Mouse (Mus musculus) common myeloid progenitor, adult 5-6 weeks (primary cell): ENCODE data around the gene Neu4. TPM values are rescaled to one million over a fixed set of nuclear protein-coding genes. Genes with fewer than 3 reads are reported as not detected.
"Not testable (repeated sequence)": the region's sequence is repeated elsewhere in the genome, so short reads cannot be mapped to it uniquely, and the experiment has no call there.

Experiments
- ATAC-seq: replicated peaks from 2 replicates; pipeline ENCODE4 v1.8.0; 2016; ENCODE audit warnings: low read depth, mild to moderate bottlenecking, moderate TSS enrichment, inconsistent platforms; ENCODE audit not compliant: poor library complexity, severe bottlenecking
- total RNA-seq: library from RNA; stranded (forward); fragments of 200-1000, 187-1606 nt; gene quantifications from 2 replicates; pipeline ENCODE4 v1.2.3, GENCODE M21; 2017

Neu4 gene
- not detected in 2 replicates for total RNA-seq

DNA sequence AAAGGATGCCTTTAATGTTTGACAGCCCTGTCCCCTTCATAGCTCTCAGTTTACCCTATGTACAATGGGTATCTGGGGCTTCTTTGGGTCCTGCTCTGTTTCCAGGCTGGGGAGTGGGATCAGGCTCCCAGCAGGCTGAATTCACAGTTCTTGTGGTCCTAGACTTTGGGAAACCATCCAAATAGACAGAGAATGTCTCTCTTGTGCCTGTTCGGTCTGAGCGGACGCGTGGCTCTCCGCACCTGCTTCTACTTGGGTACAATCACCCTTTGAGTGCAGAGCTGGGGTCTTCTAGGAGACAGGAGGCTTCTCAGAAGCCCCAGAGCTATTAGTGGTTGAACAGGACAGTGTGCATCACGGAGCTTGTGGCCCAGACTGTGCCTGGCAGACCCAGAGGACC, at the start of gene Neu4:
Neu4 (plus strand) TSS at position 301 of the 400 bp plus-strand sequence.
- ATAC-seq, result no peak

DNA sequence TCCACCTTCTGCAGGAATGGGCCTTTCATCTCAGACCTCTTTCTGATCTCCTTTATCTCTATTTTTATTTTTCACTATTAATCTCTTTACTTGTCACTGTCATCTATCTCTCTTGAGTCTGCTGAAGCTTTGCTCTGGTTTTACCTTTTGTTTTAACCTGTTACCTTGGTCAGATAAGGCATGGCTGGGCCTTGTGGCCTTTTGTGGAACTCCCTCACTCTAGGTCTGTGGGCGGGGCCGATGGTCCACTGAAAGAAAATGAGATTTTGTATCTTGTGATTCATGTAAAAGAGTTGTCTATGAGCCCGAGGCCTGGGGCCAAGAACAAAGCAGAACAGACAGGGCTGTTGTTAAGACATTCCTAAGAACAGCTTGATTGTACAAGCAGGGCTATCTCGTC, 49.5 kb upstream of the Neu4 start:
- ATAC-seq, result not testable (repeated sequence)

DNA sequence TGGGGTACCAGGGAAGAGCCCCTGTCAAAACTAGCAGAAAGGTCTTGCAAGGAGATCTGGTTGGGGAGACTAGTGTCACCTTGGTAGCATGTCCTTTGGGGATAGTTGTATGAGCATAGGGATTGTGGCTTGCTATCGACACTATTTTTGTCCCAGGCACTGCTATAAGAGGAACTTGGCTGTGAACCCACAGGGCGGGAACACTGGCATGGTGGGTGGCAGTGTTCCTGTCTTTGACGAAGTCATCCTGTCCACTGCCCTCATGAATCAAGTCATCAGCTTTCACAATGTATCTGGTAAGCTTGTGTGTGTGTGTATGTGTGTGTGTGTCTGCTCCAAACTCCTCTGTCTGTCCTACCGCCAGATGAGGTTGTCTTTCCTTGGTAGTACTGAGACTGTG, 44.5 kb upstream of the Neu4 start:
- peak; percentile 88 for ATAC-seq

DNA sequence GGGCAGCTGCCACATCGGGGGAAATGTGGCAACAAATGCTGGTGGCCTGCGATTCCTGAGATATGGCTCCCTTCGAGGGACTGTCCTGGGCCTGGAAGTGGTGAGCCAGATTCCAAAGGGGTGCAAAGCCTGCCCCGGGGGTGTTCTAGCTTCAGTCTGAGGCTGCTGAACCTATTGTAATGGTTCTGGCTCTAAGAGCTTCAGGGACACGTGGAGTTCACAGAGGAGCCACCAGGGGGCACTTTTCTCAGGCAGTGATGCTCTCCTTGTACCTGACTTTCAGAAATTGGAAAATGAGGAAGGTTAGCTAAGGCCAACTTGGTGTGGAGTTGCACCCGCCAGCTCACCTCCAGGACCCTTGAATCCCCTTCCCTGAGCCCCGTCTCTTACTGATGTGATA, 42.0 kb upstream of the Neu4 start:
- peak; percentile 66 for ATAC-seq

DNA sequence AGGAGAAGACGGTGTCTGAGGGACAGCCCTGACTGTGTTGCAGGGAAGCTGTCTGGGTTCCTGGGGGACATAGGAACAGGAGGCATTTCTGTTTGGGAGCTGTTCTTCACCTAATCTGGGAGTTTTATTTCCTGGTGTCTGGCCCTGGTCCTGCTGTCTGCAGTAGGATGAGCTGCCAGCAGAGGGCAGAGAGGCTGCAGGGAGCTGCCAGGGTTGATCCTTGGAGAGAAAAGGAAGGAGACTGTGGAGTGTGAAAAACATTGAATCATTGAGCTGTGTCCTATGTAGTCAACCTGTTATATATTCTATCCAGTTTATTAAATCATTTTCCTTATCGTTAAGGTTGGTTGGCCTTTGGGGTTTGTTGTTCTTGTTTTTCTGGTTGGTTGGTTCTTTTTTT, 39.3 kb upstream of the Neu4 start:
- ATAC-seq, result peak; percentile 81

DNA sequence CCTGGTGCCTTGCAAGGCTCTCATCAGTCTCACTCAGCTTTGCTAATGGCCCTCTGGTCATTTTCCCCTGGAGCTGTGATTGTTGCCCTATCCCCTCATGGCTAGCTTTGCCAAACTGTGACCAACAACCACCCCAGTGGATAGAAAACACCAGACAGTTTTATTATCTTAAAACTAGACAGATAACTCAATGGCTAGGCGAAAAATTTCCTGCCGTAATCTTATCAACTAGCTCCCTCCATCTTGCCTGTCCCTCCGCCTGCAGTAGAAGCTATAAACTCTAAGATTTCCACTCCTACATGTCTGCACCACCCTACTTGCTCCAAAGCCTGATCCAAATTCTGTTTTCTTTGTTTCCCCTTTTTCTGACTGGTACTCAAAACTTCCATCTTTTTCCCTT, 34.1 kb upstream of the Neu4 start:
- no peak for ATAC-seq

DNA sequence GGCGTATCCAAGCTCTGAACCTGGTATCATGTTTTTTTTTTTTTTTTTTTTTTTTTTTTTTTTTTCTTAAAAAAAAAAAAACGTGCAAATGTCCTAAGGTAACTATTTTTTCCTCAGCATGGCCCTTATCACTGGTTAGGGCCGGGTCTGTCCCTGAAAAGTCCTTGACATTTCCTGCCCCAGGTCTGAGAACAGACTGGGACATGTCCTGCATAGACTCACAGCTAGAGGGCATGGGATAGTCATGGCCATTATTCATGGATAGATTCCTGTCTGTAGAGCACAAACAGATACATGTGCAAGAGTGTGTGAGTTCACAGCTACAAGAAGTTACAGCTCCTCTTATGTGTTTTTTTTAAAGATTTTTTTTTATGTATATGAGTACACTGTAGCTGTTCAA, 31.5 kb upstream of the Neu4 start:
- ATAC-seq, result no peak

DNA sequence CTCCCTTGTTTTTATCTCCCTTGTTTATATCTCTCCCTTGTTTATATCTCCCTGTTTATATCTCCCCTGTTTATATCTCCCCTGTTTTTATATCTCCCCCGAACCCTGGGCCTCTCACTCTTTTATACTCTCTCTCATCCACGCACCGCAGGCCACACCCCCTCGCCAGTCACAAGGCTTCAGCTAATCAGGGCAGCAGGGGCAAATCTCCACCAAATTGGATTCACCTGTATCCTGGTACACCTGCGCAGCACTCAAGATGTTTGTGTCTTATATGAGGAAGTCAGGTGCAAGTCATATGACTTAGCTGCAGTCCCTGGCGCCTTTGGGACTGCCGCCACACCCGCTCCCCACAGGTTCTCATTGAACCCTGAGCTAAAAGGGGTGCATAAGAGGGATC, 30.0 kb upstream of the Neu4 start, which contains the start of gene Gal3st2c:
Gal3st2c (plus strand) TSS at position 301 of the 400 bp plus-strand sequence.
- ATAC-seq, result not testable (repeated sequence)

DNA sequence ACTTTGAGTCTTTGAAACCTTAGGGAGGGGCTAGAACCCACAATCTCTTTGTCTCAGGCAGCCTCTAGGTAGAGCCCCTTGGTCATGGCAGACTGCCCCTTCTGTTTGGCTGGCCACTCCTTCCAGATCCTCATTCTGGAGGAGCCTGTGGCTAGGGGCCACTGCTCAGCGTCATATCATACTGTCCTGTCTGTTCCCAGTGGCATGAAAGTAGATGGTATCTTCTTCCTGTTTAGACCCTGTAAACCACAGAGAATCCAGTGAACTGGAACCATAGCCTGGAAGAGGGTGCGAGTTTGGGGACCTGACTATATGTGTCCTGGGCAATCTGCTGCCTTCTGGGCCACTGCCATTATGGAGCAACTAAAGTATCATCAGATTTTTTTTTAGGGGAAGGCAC, 29.2 kb upstream of the Neu4 start:
- ATAC-seq, result peak; percentile 79

DNA sequence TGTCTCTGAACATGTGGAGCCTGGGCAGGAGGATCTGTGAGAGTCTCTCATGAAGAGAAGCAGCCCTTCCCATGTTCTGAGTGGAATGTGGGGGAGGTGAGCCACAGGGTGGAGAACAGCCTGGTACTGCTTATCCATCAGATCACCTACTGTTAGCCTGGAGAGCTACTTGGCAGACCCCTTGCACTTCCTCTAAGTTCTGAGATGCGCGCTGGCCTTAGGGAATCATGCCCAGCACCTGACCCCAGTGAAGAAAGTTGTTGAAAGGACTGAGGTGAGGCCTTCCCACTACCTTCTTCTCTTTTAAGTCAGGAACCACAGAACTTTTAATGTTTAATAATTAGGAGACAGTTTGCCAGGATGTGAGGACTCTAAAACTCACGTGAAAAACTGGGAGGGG, 28.8 kb upstream of the Neu4 start:
- peak; percentile 14; the same call in 1 of the 2 replicates for ATAC-seq

DNA sequence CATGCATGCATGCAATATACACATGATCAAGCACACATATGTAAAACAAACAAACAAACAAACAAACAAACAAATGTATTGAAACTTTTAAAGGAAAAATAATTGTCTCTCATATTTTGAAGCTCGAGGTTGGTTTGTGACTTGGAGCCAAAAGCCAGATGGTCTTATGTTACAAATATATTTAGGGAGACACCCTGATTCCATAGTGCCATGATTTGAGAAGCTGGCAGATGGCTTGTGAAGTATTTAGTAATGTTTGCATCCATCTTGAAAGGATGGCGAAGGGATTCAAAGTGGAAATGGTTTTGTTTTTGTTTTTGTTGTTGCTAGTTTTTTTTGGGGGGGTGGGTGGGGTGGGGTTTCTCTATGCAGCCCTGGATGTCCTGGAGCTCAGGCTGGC, 19.2 kb upstream of the Neu4 start:
- no peak for ATAC-seq

DNA sequence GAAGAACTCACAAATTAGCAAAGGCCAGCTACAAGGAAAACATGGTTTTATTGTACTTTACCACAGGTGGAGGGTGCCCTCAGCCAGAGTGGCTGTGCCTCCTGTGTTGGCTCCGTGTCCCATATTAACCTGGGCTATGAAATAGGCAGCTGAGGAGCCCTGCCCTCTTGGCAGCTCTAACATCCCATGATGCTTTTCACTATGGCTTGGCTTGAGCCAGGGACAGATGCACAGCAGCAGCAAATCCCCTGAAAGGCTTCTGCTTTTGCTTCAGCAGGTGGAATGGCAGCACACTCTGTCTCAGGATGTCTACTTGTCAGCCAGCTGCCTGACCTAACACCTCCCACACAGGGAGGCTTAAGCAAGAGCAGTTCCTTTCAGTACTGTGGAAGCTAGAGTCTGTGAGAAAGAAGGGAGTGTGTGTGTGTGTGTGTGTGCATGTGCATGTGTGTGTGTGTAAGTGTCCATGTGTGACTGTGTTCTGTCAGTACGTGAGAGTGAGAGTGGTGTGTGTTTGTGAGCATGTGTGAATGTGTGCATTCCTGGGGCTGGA, 14.2 kb upstream of the Neu4 start:
- ATAC-seq, result peak; percentile 23

DNA sequence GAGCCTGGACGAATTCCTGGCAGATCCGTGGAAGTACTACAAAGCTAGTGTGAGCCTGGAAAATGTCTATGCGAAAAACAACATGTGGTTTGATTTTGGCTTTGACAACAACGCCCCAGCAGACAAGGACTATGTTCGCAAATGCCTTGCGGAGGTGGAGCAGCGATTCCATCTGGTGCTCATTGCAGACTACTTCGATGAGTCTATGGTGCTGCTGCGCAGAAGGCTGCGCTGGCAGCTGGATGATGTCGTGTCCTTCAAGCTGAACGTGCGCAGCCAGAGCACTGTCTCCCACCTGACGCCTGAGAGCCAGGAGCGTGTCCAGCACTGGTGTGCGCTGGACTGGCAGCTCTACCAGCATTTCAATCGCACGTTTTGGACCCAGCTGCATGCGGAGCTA, 11.4 kb upstream of the Neu4 start:
- ATAC-seq, result not testable (repeated sequence)

DNA sequence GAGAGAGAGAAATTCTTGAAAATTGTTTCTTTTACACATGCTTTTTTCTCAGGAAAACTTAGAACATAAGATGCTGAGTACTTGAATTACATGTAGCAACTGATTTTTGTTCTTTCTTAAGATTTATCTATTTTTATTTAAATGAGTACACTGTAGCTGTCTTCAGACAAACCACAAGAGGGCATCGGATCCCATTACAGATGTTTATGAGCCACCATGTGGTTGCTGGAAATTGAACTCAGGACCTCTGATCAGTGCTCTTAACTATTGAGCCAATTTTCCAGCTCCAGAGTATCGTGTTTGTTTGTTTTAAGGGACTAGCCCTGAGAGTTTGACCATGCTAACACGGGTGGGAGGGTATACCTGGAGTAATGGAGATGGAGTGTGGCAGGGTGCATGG, 8.6 kb upstream of the Neu4 start:
- ATAC-seq, result no peak

DNA sequence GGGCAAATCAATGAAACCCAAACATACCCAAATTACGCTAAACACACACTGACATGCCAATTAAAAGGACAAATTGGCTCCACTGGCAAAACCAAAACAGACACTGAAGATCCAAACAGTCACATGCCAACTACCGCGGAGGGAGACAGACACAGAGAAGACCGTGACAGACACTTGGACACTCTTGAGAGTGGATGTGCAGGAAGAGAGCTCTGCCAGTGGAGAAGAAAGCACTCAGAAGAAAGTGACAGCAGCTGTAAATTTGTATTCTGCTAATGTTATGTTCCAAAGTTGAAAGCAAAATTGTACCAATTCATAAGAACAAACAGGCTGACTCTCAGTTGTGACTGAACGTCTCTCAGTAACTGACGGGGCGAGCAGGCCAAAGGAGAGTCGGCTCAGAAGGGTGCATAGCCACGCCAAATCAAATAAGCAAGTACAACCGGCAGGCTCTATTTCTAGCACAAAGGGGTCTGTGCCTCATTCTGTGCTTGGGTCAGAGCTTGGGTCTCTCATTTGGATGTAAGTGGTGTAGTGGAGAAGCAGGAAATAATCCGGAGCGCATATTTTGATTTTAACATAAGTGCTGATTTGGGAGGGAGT, 7.4 kb downstream of the Neu4 start:
- no peak for ATAC-seq

DNA sequence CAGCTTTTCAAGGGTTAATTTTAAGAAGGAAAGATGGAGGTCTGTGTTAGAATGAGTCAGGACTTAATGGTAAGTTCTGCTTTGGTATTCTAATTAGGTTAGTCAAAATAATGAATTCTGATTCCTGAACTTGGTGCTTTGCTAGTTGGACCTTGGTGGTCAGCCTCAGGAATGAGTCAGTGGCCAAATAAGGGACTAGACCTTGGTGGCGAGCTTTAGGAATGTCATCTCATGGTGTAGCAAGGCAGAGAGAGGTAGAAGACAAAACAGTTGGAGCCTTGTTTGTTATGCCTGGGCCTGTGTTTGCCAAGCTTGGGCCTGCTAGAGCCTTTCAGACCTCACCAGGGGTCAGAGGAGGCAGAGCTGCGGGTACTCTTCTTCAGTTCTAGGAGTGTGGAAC, 8.5 kb downstream of the Neu4 start:
- no peak for ATAC-seq

DNA sequence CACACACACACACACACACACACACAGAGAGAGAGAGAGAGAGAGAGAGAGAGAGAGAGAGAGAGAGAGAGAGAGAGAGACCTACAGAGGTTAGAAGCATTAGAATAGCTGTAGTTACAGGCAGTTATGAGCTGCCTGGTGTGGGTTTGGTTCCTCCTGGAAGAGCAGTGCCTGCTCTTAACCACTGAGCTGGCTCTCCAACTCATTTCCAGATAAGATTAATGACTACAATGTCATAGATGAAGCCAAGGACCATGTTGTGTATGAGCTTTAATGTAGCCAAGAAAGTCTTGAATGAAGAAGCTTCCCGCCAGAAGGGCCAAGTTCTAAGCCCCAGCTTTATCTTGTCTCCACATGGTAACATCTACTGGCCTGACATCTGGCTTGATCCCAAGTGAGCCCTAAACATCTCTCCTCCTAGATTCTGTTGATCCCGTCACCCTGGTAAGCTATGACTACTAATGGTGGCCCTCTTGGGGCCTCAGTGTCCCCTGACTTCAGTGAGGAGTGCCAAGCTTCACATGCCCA, 12.9 kb downstream of the Neu4 start:
- ATAC-seq, result no peak

DNA sequence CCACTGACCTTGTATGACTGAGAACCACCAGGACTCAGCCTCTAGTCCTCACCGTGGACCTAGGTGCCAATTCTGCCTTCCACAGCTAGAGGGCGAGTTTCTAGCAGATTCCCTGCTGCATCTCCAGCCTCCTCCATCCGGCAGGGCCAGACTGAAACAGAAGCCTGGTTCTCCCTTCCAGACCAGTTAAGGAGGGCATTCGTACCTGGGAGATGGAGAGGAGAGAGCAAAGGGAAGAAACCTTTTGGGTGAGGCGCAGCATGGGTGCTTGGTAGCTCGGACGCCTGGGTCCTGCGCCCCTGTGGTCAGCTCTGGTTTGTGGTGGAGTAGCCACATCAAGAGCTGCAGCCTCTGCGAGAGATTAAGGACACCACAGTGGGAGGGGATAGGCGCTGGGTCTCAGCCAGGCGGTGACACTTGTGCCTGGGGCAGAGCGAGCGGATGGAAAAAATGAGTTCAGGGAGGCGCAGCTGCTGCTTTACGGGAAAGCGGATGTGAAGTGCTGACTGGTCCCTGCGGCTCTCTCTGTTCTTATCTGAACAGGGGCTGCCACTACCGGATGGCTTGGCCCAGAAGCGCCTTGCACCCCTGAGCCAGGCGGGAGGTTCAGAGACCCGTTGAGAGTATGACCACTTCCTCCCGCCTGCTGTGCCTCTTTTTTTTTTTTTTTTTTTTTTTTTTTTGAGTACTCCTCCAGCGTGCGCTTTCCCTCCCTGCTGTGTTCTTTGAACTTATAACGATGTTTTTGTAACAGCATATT, 14.9 kb downstream of the Neu4 start:
- ATAC-seq, result peak; percentile 90

DNA sequence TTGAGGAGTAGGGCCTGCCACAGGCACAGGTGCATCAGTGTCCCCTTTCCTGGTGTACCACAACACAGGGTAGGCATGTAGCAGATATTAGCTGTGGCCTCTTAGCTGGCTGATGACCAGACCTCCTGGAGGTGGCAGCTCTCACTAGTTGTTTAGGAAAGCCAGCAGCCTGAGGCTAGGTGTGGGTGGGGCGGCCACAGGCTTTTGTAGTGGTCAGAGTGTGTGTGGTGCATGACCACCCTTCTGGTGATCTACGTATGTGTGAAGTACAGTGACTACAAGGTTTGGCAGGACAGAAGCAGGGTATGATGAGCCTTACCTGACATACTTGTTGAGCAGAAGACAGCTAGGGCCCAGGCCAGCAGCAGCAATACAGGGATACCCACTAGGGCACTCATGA, 20.1 kb downstream of the Neu4 start:
- ATAC-seq, result no peak

DNA sequence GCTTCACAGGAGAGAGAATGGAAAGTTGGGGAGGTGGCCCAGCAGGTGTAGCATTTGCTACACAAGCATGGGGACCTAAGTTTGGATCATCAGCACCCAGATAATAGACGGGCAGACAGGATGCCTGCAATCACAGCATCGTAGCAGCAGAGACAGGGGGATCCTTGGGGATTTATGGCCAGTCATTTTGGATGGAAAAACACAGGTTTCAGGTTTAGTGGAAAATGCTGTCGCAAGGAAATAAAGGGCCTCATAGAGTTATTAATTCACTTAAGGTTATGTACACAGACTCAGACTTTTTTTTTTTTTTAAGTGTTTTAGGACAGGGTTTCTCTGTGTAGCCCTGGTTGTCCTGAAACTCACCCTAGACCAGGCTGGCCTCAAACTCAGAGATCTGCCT, 25.3 kb downstream of the Neu4 start:
- no peak for ATAC-seq

DNA sequence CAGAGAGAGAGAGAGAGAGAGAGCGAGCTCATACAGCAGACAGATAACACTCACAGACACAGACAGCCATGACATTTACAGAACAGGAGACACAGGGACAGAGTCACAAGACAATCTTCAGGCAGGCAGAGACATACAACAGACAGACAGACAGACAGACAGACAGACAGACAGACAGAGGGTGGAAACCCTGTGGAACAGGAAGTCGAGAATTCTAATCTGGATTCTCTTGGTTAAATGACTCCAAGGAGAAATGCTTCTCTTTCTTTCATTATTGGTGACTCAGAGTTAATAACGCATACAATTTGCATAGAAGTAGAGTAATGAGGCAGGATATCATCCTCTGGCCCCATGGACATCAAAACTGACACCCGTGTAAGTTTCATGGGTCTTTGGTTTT, 26.3 kb downstream of the Neu4 start:
- no peak for ATAC-seq
